Mouse (Mus musculus) frontal cortex, postnatal 10 days (tissue): ENCODE data around the gene Anxa11.
"Not testable (repeated sequence)": the region's sequence is repeated elsewhere in the genome, so short reads cannot be mapped to it uniquely, and the experiment has no call there.

ENCODE experiments used
- DNase-seq, 2 experiments: peaks; one replicate each; pipeline ENCODE4 v3.0.0; 2022; ENCODE audit warnings: low spot score in 2 of 2, mixed read lengths in 1 of 2

Anxa11 gene

DNA sequence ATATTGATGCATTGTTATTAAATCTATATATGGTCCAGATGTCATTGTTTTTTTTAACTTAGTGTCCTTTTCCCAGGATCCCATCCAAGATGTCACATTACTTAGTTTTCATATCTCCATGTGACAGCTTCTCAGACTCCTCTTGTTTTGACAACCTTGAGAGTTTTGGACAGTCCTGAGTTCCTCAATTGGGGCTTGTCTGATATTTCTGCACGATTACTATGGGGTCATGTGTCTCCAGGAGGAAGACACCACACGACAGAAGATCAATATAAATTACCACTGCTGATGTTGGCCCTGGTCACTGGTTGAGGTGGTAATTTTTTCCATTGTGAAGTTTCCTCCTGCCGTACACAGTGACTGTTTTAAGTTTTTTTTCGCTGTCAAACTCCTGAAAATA is 377 bp upstream of the Anxa11 start:
- no peak for DNase-seq

GRCm38 (mm10) chr14:25842688-25843003 is 690 bp downstream of the Anxa11 start:
- no peak for DNase-seq

DNA sequence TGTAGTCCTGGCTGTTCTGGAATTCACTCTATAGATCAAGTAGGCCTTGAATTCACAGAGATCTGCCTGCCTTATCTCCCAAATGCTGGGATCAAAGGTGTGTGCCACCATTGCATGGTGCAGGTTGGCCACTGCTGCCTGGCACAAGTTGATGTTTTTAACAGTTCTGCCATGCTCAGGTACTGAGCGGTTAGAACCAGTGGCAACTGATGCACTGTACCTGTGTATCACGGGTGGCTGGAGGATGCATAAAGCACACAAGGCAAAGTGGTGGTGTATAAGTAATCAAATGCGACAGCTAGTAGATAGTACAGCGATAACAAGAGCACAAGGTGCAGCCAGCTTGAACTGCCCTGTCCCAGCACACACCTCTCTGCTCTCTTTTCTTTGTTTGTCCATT is 2.4 kb downstream of the Anxa11 start:
- DNase-seq, result no peak

GRCm38 (mm10) chr14:25845832-25846383 is 4.0 kb downstream of the Anxa11 start:
- no peak for DNase-seq

GRCm38 (mm10) chr14:25846516-25846915 is 4.6 kb downstream of the Anxa11 start:
- no peak for DNase-seq

DNA sequence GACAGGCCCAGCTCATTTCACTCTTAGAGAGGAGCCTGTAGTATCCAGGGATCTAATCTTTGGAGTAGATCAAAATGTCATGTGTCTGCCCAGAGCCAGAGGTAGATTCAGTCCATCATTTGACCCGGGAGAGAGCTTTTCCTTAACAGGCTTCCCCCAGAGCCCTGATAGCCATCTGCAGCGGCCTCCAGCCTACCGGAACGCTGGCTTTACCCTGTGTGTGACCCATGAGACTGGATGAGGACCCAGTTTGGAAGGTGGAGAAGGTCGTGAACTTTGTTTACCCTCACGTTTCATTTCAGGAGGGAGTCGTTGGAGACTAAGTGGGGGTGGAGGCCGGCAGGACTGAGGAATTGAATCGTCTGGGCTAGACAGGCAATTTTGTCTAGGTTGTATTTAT is 5.7 kb downstream of the Anxa11 start:
- DNase-seq, result no peak

DNA sequence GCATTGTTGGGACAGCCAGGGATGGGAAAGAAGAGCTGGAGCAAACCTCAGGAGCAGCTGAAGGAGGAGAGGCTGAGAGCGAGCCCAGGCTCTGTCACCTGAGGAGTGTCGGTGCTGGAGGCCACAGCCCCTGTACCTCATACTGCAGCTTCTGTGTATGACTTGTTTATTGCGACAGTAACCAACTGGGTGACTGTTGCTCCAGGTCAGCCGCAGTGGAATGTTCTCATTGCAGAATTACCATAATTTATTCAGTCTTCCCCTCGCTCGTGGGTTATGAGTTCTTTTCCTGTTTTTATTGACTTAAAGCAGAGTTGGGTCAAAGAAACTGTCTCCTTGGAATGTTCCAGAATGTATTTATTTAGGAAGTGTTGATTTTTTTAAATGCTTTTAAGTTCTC is 6.3 kb downstream of the Anxa11 start:
- DNase-seq, result no peak

GRCm38 (mm10) chr14:25848708-25849107 is 6.8 kb downstream of the Anxa11 start:
- not testable (repeated sequence) for DNase-seq

GRCm38 (mm10) chr14:25850433-25850832 is 8.5 kb downstream of the Anxa11 start:
- DNase-seq, result no peak

GRCm38 (mm10) chr14:25851189-25851588 is 9.2 kb downstream of the Anxa11 start:
- no peak for DNase-seq

DNA sequence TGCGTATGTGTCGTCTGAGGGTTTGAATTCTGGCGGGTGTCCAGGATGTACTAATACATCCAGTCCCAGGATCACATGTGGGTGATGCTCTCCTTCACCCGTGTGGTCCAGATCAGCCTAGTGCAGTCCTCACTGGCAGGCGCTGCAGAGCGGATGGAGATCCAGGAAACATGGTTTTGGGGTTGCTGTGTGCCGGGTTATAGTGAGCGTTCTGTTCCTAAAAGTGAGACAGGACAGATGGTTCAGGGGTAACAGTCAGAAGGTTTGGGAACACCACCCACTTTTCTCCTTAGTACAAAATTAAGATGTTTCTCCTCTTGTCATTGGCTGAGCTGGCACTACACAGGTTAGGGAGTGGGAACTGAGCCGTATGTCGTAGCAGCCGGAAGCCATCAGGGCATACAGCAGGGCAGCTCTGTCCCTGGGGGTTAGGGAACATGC is 10.2 kb downstream of the Anxa11 start:
- no peak for DNase-seq

DNA sequence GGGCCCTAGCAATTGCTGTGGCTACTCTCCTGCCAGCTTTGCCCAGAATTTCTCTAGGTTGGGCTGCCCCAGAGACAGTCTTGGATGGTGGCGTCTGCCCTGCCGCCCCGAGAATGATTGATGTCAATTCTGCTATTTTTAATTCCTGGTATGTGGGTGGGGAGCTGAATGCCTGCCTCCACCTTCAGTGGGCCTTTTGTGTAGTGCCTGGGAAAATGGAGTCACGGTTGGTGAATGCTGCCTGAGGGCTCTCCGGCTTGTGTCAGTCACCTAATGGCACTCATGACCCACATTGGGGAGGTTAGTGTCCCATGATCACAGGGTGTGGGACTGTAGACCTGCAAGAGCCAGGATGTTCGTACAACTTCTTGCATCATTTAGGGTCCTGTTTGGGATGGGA is 11.3 kb downstream of the Anxa11 start:
- no peak for DNase-seq

DNA sequence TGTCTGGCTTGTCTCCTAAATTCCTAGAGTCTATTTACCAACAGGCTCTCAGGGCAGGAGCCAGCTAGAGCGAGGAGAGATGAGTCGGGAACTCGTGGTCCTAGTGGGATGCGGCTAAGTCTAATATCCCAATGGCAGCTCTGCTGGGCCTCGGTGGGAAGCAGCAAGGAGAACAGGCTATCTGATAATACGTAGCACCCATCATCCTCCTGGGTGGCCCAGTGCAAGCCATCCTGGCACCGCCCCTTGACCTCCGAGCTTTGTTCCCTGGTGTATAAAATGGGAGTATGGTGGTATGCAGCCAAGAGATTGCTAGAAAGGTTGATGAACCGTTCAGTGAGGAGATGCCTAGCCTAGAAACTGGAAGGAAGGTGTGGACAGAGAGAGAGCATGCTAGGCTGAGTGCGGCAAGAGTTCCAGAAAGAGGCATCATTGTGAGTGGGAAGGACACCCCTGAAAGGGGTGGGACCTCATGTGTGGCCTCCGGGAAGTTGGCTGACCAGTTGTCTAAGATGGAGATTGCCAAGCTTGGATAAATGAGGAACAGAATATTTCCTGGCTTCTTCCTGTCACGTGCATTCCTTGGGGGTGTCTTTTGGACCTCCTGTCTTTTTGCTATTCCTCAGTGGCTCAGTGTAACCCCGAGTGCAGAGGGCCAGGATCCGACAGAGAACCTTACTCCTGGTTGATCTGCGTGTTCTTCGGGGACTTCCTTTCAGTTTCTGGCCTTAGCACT is 11.9 kb downstream of the Anxa11 start:
- no peak for DNase-seq

DNA sequence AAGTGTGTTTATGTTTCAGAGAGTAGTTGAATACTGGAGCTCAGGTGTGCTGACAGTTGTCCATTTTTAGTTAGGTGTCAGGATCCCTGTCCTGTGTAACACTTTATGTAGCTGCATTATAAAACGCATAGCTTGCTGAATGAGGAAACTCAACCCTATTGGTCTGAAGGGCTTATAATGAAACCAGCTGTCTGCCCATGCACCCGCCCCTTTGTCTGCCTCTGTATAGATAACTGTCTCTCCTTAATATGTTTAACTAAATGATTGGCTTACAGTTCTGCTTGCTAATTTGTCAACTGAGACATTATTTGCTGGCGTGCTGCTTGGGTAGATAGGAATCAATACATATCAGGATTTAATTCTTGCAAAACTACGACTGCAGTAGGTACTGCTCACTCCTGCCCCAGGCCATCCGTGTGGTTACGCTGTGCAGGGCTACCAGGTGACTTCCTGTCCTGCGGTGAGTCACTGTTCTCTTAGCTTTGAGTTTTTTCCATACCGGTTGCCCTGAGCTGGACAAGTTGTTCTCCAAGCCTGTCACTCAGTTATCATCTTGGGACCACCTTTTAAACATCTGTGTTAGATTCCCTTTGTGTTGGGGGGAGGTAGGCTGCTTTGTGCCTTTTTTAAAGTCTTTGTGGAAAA is 13.4 kb downstream of the Anxa11 start:
- no peak for DNase-seq

GRCm38 (mm10) chr14:25857168-25857621 is 15.2 kb downstream of the Anxa11 start:
- no peak for DNase-seq

- DNase-seq, result no peak
Observed at GRCm38 (mm10) chr14:25857940-25858339, 16.0 kb downstream of the Anxa11 start.

DNA sequence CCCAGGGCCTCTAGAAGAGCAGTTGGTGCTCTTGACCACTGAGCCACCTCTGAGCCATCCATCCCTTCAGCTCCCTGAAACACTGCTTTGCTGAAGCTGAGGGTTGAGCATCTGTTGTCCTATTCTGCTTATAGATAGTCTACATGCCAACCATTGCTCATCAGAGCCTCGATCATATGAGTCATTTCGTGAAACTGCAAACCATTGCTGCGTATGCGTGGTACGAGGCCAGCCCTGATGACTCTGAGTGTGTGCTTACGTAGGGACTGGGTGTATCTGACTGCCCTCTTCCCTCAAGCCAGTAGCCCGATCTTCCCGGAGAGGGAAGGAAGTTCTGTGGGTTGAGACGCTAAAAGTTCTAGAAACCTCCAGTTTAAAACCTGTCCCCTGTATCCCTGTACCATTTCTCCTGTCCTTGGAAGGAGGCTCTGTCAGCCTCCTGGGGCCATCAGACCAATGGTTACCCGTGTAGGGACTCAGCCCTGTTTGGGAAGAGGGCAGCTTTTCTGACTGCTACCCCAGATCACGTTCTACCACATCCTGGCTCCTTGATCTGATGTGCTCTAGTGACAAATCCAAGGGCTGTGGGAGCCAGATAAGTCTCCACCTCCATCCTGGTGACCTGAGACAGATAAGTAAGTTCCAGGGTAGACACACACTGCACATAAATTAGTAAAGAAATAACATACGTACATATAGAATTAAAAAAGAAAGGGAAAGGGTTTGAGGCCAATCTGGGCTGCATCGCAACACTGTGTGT is 20.0 kb downstream of the Anxa11 start:
- no peak for DNase-seq

GRCm38 (mm10) chr14:25863721-25864120 is 21.8 kb downstream of the Anxa11 start:
- no peak for DNase-seq

GRCm38 (mm10) chr14:25865251-25865650 is 23.3 kb downstream of the Anxa11 start:
- DNase-seq, result no peak

- no peak for DNase-seq
Observed at GRCm38 (mm10) chr14:25866384-25866783, 24.4 kb downstream of the Anxa11 start.

DNA sequence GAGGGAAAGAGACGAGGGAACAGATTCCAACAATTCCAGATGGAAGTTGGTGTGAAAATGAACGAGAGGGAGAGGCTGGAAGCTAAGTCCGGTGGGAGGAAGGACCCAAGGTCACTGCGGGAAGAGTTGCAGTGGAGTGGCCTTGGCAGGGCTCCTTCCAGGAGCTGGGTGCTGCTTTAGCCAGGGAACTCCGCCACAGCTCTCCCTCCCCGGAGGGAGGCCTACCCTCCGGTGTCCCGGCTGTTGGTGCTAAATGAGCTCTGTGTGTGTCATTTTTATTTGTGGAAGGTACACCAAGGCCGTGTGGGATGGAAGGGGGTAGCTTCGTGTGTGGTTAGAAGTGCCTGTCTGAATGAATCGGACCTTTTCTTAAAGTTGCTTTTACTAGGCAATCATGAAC is 24.9 kb downstream of the Anxa11 start:
- no peak for DNase-seq

GRCm38 (mm10) chr14:25867834-25868233 is 25.9 kb downstream of the Anxa11 start:
- no peak for DNase-seq
